Mouse (Mus musculus) embryonic fibroblast, embryonic 13.5 days (primary cell): ENCODE data around the gene Pabpc1l. TPM values are rescaled to one million over a fixed set of nuclear protein-coding genes. Genes with fewer than 3 reads are reported as not detected.

Experiments used
- H3K27ac ChIP-seq: 2 replicates; pipeline ENCODE4 v1.5.1; 2012; ENCODE audit warnings: low read length, control low read depth, inconsistent platforms; ENCODE audit not compliant: insufficient read depth
- H3K4me1 ChIP-seq: 2 replicates; pipeline ENCODE4 v1.6.1; 2011; ENCODE audit warnings: low read length; ENCODE audit not compliant: control insufficient read depth, insufficient read depth
- H3K4me3 ChIP-seq: 2 replicates; pipeline ENCODE4 v1.5.1; 2011; ENCODE audit warnings: mild to moderate bottlenecking, control low read depth, low read length; ENCODE audit not compliant: insufficient read depth
- CTCF ChIP-seq: IDR thresholded peaks from 2 replicates; pipeline ENCODE4 v1.5.1; 2011; ENCODE audit warnings: mild to moderate bottlenecking, control low read depth, low read length, moderate library complexity, borderline replicate concordance; ENCODE audit not compliant: insufficient read depth
- POLR2A ChIP-seq: IDR thresholded peaks from 2 replicates; pipeline ENCODE4 v1.6.1; 2011; ENCODE audit warnings: low read depth, mild to moderate bottlenecking, control low read depth, low read length, moderate library complexity
- polyA plus RNA-seq: library from polyadenylated mRNA; stranded (reverse); fragments of >200 nt; gene quantifications from 2 replicates; pipeline ENCODE4 v1.2.4, GENCODE M21; 2011; ENCODE audit warnings: low read depth; ENCODE audit not compliant: missing spikeins, insufficient read length

The Pabpc1l gene
- polyA plus RNA-seq, 1 experiment: 1.4 TPM

- no peak overlapping the region for H3K27ac ChIP-seq
- TF ChIP-seq POLR2A (no peak), CTCF (no peak)
- no peak overlapping the region for H3K4me3 ChIP-seq
- H3K4me1 ChIP-seq: peaks cover 24% of the 10 kb centered on the region
Observed at GRCm38 (mm10) chr2:164006932-164007331, 18.3 kb upstream of the Pabpc1l start.

DNA sequence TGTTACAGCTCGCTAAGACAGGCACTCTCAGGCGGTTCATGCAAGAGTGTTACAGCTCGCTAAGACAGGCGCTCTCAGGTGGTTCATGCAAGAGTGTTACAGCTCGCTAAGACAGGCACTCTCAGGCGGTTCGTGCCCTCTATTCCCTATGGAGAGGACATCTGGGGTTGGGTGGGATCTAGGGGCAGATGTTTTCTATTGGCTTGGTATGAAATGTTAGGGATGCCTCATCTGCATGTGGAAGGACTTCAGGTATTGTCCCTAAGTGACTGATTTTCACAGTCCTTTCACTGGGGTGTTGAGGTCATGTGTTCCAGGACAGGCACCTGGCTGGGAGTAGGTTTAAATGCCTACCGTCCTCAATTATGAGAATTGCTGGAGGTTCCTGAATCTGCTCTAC lies 17.7 kb upstream of the Pabpc1l start:
- Histone ChIP-seq H3K4me3 (no peak overlapping the region), H3K27ac (no peak overlapping the region), H3K4me1 (peaks cover 20% of the 10 kb centered on the region)
- no peak for TF ChIP-seq CTCF
- TF ChIP-seq POLR2A: no peak

DNA sequence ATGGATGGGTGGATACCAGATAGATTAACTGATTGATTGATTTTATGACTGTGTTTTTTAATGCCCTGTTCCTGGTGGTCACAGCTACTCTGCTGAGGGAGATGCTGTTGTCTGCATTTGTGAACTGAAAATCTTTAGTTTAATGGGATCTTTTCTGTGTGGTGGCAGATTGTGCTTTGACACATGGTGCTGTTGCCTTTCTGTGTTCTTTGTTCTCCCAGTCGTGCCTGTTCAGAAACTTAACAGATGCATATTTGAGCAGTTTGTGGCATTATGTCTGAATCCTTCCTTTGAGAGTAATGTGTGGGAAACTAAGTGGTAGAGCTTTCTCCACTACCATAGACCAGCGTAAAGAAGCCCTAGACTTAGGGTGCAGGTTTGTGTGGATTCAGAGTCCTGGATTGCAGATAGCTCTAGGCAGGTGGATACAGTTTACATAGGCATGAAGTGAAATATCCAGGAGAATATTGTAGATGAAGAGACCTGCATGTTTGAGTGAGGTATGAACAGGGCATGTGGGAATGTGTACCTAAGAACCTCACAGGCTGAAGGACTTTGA lies 17.2 kb upstream of the Pabpc1l start:
- Histone ChIP-seq H3K27ac (no peak overlapping the region), H3K4me3 (no peak overlapping the region), H3K4me1 (peaks cover 17% of the 10 kb centered on the region)
- TF ChIP-seq POLR2A (no peak), CTCF (no peak)

GRCm38 (mm10) chr2:164009227-164009626 lies 16.0 kb upstream of the Pabpc1l start:
- no peak overlapping the region for H3K4me3 ChIP-seq
- no peak for TF ChIP-seq CTCF
- TF ChIP-seq POLR2A: no peak
- peaks cover 17% of the 10 kb centered on the region for H3K4me1 ChIP-seq
- peak overlapping the region; percentile 28; the same call in 1 of the 2 replicates for H3K27ac ChIP-seq

GRCm38 (mm10) chr2:164010496-164010895 lies 14.8 kb upstream of the Pabpc1l start:
- Histone ChIP-seq H3K4me3 (no peak overlapping the region), H3K4me1 (peaks cover 17% of the 10 kb centered on the region), H3K27ac (no peak overlapping the region)
- TF ChIP-seq POLR2A: no peak
- no peak for TF ChIP-seq CTCF

GRCm38 (mm10) chr2:164010944-164011343 lies 14.3 kb upstream of the Pabpc1l start:
- peaks cover 15% of the 10 kb centered on the region for H3K4me1 ChIP-seq
- no peak overlapping the region for H3K4me3 ChIP-seq
- no peak overlapping the region for H3K27ac ChIP-seq
- TF ChIP-seq POLR2A (no peak), CTCF (no peak)

GRCm38 (mm10) chr2:164015304-164015703 lies 9.9 kb upstream of the Pabpc1l start:
- Histone ChIP-seq H3K27ac (no peak overlapping the region), H3K4me3 (no peak overlapping the region), H3K4me1 (no peaks in the 10 kb centered on the region)
- TF ChIP-seq CTCF: no peak
- no peak for TF ChIP-seq POLR2A

DNA sequence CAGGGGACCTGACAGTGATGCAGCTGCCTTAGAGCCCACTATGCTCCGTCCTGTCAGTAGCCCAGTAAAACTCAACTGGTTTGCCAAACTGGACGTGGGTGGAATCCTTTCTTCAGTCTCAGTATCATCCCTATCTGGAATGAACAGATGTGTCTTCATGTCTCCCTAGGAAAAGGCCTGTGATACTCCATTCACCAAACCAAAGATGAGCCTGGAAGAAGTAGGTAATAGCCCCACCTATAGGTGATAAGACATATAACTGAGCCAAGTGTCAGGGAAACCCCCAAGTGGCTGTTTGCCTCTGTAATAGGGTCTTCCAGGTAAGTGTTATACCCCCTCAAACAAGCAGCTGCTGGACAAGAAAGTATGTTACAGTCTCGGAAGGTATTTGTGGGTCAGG lies 6.3 kb upstream of the Pabpc1l start:
- Histone ChIP-seq H3K4me1 (no peaks in the 10 kb centered on the region), H3K4me3 (no peak overlapping the region), H3K27ac (no peak overlapping the region)
- TF ChIP-seq POLR2A: no peak
- no peak for TF ChIP-seq CTCF

DNA sequence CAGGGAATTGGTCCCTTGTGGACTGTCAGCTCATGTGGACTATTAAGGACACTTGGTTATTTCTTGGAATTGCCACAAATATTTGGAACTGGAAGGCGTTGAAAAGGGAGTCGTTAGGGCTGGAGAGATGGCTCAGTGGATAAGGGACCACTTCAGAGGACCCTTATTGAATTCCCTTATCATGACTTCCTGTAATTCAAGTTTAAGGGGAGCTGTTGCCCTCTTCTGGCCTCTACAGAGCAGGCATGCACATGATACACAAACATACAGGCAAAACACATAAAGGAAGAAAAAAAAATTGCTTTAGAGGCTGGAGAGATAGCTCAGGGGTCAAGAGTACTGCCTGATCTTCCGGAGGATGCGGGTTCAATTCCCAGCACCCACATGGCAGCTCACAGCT lies 5.3 kb upstream of the Pabpc1l start:
- no peak overlapping the region for H3K27ac ChIP-seq
- TF ChIP-seq CTCF (no peak), POLR2A (no peak)
- no peak overlapping the region for H3K4me3 ChIP-seq
- H3K4me1 ChIP-seq: no peaks in the 10 kb centered on the region

DNA sequence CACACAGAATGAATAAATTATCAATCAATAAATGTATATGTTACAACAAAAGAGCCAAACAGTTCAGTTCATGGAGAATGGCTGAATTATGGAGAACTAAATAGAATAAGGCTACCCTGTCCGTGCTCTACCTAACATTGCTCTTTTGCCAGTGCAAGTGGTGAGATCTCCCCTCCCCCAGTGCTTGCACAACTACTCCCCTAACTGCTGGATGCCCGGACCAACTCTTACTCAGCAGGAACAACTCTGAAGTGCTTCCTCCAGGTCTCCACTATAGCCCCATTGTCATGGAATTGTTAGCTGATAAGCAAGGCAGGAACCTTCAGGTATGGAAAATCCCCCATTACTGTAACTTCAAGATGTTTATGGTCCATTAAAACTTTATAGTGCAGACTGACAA lies 3.1 kb upstream of the Pabpc1l start:
- H3K27ac ChIP-seq: no peak overlapping the region
- TF ChIP-seq CTCF: no peak
- TF ChIP-seq POLR2A: no peak
- H3K4me3 ChIP-seq: no peak overlapping the region
- no peaks in the 10 kb centered on the region for H3K4me1 ChIP-seq

GRCm38 (mm10) chr2:164031147-164031546 lies 5.9 kb downstream of the Pabpc1l start:
- H3K4me1 ChIP-seq: no peaks in the 10 kb centered on the region
- TF ChIP-seq POLR2A (no peak), CTCF (no peak)
- no peak overlapping the region for H3K4me3 ChIP-seq
- H3K27ac ChIP-seq: no peak overlapping the region
